Mouse (Mus musculus): ENCODE results near the gene Bcl2l12.

Gene Bcl2l12

DNA sequence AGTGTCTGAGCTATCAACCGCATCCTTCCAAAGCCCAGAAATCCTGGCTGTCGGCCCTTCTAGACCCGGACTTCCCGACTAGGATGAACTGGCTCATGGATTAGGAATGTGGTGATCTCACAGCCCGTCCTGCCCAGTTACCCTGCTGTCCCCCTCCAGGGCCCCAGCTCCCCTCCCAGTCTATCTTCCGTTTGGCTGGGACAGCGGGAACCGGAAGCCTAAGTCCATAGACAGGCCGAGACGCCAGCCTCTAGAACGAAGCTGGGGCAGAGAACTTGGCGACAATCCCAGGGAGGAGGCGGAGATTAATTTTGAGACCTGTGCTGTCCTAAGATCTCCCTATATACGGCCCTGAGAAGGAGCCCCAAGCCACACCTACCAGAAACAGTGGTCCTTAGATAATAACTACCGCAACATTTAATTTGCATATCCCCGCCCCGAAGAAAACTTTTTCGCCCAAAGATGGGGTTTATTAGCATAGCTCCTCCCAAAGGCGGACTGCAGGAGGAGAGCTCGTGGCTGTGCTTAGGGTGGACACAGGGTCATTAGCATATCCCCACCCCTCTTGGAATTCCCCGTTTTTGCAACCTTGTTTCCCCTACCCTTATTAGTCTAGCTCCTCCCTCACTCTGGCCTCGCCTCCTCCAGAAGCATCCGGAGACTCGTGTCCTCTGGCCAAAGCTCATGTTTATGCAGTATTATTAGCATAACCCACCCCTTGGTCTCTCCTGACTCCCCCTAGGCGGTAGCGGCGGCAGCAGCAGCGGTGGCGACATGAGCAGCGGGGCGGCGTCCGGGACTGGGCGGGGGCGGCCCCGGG lies 18.9 kb upstream of the Bcl2l12 start, which contains the start of gene Rras:
Gene Rras, plus strand, starts transcription at position 720 of the 820 bp plus-strand sequence.
- peak; percentile 90 for DNase-seq (ENCODE audit: low spot score)

DNA sequence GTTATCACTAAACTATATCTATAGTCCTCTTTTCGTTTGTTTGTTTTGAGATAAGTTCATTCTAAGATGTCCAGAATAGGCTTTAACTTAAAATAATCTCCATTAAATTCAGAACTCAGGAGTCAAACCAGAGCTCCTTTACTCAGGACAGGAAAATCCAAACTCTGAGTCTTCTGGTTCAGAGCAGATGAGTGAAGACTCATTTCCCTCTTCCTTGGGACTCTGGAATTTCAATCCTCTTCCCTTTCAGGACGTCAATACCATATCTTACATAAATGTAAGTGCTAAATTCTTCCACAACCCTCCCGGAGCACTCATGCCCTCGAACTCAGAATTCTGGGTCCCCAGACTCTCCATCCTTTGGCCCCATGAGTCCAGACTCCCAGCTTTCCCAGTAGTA lies 18.2 kb upstream of the Bcl2l12 start:
- no peak for DNase-seq (ENCODE audit: low spot score)

GRCm38 (mm10) chr7:45015957-45016612 lies 17.6 kb upstream of the Bcl2l12 start, which contains the start of gene Scaf1:
Scaf1 (minus strand) TSS chr7:45016363.
- peak; percentile 100 for DNase-seq (ENCODE audit: low spot score)

GRCm38 (mm10) chr7:45015344-45015956 lies 16.9 kb upstream of the Bcl2l12 start:
- DNase-seq (ENCODE audit: low spot score): no peak

DNA sequence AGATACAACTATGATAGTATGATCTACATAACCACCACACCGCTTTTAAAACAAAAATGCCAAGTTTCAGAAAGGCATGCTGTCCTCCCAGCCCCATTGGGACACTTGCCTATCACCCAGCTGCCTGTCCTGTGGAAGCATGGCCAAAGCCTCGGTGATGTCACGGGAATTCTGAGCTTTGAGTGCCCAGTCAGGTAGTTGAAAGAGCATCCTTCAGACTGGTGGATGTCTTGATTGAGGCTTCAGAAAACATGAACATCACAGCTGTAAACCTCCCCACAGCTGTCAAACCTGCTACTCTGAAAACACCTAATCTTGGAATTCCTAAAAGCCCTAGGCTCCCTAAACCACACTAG lies 15.6 kb upstream of the Bcl2l12 start:
- DNase-seq (ENCODE audit: low spot score): no peak

GRCm38 (mm10) chr7:45013366-45014095 lies 15.0 kb upstream of the Bcl2l12 start:
- no peak for DNase-seq (ENCODE audit: low spot score)

DNA sequence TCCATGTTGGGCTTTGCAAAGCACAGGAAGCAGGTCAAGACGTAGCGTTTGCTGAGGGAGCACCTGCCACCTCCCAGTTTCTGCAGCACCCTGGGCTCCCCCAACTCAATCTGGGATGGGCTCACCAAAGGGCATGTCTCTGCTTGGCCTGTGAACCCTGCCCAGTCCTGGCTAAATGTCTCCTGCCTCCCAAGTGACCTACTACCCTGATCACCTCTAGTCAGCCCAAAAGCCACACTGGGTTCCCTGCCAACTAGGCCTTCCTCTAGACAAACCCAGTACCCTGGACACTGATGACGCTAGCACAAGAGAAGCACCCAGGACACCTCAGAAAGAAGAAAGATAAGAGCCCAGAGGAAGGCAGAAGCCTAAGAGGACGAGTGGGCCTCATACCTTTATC lies 14.3 kb upstream of the Bcl2l12 start:
- DNase-seq (ENCODE audit: low spot score): no peak

GRCm38 (mm10) chr7:45012011-45012410 lies 13.5 kb upstream of the Bcl2l12 start:
- DNase-seq (ENCODE audit: low spot score): no peak

DNA sequence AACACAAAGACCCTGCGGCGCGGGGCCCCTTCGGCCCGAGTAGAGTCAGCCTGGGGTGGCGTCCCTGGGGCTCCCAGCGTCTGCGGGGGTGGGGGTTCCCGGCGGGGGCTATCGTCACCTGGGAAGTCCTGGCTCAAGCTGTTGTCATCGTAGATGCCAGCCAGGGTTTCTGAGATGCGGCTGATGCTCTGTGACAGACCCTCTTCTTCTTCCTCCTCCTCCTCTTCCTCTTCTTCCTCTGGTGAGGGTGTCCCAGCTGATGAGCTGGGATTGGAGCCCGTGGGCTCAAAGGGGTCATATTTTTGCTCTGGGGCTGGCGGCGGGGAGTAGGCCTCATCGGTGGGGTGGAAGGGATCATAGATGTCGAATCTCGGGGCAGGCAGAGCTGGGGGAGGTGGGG lies 9.9 kb upstream of the Bcl2l12 start:
- no peak for DNase-seq (ENCODE audit: low spot score)

GRCm38 (mm10) chr7:45007846-45008245 lies 9.3 kb upstream of the Bcl2l12 start:
- no peak for DNase-seq (ENCODE audit: low spot score)

GRCm38 (mm10) chr7:45007141-45007540 lies 8.6 kb upstream of the Bcl2l12 start:
- DNase-seq (ENCODE audit: low spot score): no peak

GRCm38 (mm10) chr7:45006503-45006902 lies 8.0 kb upstream of the Bcl2l12 start:
- no peak for DNase-seq (ENCODE audit: low spot score)

GRCm38 (mm10) chr7:45005321-45005992 lies 6.9 kb upstream of the Bcl2l12 start:
- no peak for DNase-seq (ENCODE audit: low spot score)

- DNase-seq (ENCODE audit: low spot score): no peak
These were observed 6.0 kb upstream of the Bcl2l12 start for GRCm38 (mm10) chr7:45004546-45004945.

DNA sequence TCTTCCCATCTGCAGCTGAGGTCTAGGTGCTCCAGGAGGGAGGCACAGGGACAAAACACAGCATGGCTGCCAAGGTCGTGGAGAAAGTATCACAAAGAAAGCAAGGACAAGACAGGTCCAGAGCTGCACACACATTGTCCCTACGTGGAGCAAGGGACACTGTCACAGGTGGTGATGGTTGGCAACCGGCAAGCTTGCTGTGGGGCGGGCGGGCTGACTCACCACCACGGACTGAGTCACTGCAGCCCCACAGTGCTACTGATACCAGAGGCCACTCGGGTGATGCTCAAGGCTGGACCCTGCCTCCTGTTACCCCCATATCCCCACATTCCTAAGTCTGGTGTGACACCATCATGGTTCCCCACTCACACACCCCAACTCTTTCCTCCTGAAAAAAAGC lies 3.9 kb upstream of the Bcl2l12 start:
- DNase-seq (ENCODE audit: low spot score): no peak

- DNase-seq (ENCODE audit: low spot score): no peak
These were observed 2.1 kb upstream of the Bcl2l12 start for GRCm38 (mm10) chr7:45000539-45001114.

GRCm38 (mm10) chr7:44999753-45000152 lies 1.2 kb upstream of the Bcl2l12 start:
- no peak for DNase-seq (ENCODE audit: low spot score)

GRCm38 (mm10) chr7:44997940-44998428 lies 528 bp downstream of the Bcl2l12 start:
- no peak for DNase-seq (ENCODE audit: low spot score)

DNA sequence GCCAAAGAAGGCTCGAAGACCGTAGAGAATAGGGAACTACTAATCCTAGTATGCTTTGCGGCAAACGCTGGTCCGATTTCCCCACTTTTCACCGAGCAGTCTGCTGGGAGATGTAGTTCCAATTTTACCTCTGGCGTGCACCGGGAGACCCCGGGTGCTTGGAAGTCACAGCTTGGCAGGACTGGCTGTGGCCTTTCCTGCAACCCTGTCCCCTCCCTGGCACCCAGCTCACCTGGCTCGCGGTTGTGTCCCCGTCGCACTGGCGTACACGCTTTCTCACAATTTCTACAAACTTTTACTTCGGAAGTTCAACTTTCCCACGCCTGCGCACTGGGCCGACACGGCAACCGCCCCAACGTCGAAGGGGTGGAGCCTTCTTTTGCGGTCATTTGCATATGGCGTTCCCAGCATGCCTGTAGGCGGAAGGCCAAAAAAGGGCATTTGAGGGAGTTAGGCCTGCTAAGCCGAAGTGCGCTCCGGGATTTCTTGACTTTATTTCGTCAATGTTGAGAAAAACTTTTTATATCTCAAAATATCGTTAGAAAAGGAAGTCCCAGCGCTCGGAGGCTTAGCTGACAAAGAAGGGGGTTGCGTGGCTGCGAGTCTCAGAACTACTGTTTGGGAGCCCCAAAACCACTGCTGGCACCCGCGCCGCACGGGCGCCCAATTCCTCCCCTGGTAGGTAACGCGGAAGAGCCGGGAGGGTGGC lies 1.1 kb downstream of the Bcl2l12 start, which contains the start of gene Irf3:
Gene Irf3, plus strand, starts transcription at position 418 of the 709 bp plus-strand sequence.
- DNase-seq (ENCODE audit: low spot score): peak; percentile 92

- no peak for DNase-seq (ENCODE audit: low spot score)
These were observed 1.8 kb downstream of the Bcl2l12 start for GRCm38 (mm10) chr7:44996672-44997071.

Measured in left cerebral cortex, adult 11 months (tissue).